Mouse (Mus musculus): ENCODE data around the gene Fermt2. TPM values are rescaled to one million over a fixed set of nuclear protein-coding genes. Genes with fewer than 3 reads are reported as not detected.

The Fermt2 gene
- polyA plus RNA-seq, 1 experiment from 2014 or later = 74.3 TPM

DNA sequence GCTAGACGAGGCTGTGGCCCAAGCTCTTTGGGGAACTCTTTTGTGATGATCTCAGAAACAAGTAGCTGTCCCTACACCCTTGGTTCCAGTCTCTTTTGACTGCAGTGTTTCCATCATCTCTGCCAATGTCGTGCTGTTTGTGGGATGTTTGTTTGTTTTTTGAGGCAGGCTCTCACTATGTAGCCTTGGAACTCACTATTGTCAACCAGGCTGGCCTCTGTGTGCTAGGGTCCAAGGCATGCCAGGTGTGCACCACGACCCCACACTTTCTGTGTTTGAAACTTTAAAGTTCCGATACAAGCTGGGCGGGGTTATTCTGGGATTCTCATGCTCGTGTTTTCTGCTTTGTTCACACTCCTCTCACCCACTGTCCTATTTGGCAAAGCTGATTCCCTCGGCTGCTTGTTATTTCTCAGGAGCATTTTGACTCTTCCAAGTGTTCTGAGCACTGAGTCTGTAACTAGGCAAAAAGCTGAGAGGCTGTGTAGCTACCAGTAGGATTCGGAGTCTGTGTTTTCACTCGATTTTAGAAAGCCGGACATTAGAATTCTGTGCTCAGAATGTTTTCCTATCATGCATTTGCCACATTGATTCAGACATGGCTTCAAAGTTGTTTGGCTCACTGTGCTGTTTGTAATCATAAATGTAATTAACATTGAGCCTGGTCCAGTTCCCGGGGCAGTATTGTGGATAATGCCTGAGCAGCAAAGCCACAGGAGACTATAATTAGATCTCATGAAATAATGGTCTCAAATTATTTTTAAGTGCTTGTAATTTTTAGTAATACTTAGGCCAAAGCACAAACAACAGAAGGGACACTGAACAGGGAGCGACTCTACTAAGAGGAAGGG is 74.0 kb downstream of the Fermt2 start:
- no peak for DNase-seq (ENCODE audit: low spot score)
- Histone ChIP-seq H3K27ac (peak overlapping the region; percentile 50; the same call in 1 of the 2 replicates), H3K27me3 (ENCODE audit: insufficient read depth, poor library complexity, severe bottlenecking) (no peaks in the 10 kb centered on the region), H3K4me1 (replicated peaks) (peaks cover 50% of the 10 kb centered on the region), H3K36me3 (peaks cover 34% of the 10 kb centered on the region), H3K4me3 (no peak overlapping the region), H3K9me3 (no peaks in the 10 kb centered on the region)
- 72% methylated on average over 12 of the region's 12 CpGs for WGBS

DNA sequence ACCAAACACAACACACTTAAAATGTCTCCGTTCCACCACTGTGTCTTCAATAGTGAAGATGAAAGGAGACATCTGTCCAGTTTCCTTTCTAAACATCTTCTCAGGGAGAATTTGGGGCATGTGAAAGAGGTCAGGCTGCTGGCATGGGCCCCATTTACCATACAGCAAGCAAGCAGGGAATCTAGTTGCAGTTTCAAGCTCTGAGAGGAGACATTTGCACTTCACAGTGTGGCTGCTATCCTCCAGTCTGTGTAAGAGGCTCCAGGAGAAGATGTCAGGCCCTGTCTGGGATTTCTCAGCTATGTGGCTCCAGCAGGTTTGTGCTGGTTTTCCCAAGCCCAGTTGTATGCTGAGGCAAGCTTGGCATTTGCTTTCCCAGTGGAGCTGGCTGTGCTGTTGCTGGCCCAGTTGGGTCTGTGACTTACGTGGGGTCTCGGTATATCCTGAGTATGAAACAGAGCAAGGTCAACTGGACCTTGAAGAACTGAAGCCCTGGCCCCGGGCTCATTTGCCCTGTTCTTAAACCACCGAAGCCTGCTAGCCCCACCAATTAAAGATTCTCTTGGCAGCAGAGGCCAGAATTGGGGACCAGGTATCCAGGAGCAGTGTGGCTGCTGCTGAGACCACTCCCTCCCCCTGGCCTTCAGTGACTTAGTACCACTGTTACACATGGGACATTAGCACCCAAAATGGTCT is 76.2 kb downstream of the Fermt2 start:
- WGBS = 74% methylated on average over 5 of the region's 5 CpGs
- peaks cover 14% of the 10 kb centered on the region for H3K36me3 ChIP-seq
- H3K4me1 ChIP-seq (replicated peaks) = peaks cover 54% of the 10 kb centered on the region
- H3K27ac ChIP-seq = peak overlapping the region; percentile 71
- H3K9me3 ChIP-seq = no peaks in the 10 kb centered on the region
- H3K27me3 ChIP-seq (ENCODE audit: insufficient read depth, poor library complexity, severe bottlenecking) = no peaks in the 10 kb centered on the region
- DNase-seq (ENCODE audit: low spot score) = no peak
- no peak overlapping the region for H3K4me3 ChIP-seq

DNA sequence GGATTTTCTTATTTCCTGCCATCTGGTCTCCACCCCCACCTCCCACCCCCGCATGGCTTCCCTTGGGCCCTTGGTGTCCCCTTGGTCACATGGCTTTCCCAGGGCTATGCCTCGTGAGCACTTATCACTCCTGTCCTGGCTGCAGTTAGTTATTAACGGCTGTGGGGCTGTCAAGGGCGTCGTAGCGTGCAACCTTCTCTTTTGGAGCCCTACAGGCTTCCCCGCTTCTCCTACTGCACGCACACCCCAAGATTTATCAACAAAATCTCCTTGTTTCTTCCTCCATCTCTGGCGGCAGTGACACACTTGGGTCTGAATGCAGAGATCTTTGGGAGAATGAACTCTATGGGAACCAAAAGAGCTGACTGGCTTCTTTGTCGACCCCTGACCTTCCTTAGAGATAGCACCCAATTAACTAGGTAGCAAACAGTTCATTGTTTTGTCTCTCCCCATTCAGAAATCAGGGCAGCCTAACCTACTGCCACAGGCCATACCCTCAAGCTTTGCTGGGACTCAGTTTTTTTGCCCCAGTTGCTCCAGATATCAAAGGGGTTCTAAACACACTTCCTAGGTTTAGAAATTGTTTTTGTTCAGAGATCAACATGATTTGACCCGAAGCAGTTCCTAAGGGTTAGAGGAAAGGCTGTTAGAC is 76.9 kb downstream of the Fermt2 start:
- Histone ChIP-seq H3K36me3 (peaks cover 7% of the 10 kb centered on the region), H3K9me3 (no peaks in the 10 kb centered on the region), H3K27me3 (ENCODE audit: insufficient read depth, poor library complexity, severe bottlenecking) (no peaks in the 10 kb centered on the region), H3K4me1 (replicated peaks) (peaks cover 54% of the 10 kb centered on the region), H3K27ac (peak overlapping the region; percentile 71), H3K4me3 (no peak overlapping the region)
- no peak for DNase-seq (ENCODE audit: low spot score)
- WGBS = 41% methylated on average over 11 of the region's 11 CpGs

DNA sequence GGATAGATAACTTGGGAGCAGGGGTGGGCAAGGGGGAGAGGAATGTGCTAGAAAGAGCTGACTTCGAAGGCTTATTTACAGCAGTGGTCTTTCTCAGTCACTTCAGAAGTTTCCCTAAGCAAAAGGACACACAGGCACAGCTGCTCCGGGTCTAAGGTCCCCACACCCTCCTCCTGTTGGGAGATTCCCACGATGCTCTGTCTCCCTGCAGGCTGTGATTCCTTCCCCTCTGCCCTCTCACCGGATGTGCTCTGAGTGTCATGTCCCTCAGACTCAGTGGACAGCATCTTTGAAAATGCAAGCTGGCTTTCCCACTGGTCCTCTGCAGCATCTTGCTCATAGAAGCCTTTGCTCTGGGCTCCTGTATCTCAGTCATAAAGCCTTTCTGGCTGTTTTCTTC is 77.8 kb downstream of the Fermt2 start:
- Histone ChIP-seq H3K27ac (peak overlapping the region; percentile 56), H3K4me3 (no peak overlapping the region), H3K4me1 (replicated peaks) (peaks cover 57% of the 10 kb centered on the region), H3K27me3 (ENCODE audit: insufficient read depth, poor library complexity, severe bottlenecking) (no peaks in the 10 kb centered on the region), H3K36me3 (no peaks in the 10 kb centered on the region), H3K9me3 (no peaks in the 10 kb centered on the region)
- 52% methylated on average over 4 of the region's 4 CpGs for whole genome bisulfite sequencing
- DNase-seq (ENCODE audit: low spot score) = no peak

DNA sequence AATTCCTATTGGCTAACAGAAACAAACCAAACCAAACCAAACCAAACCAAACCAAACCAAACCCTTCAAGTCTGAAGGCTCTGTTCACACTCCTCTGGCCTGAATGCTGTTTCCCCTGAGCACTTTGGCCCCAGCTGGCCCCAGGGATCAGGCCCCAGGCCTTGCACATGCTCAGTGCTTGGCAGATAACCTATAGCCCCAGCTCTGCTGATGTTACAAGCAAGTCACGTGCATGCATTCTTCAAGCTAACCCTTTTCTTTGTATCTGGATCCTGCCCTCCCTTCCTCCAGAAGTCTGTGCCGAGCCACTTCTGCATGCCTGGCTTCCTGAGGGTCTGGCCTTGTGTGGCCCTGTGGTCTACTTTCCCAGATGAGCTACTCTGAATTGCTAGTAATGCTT is 78.8 kb downstream of the Fermt2 start:
- H3K27me3 ChIP-seq (ENCODE audit: insufficient read depth, poor library complexity, severe bottlenecking) = no peaks in the 10 kb centered on the region
- H3K4me3 ChIP-seq = no peak overlapping the region
- peak; percentile 53 for DNase-seq (ENCODE audit: low spot score)
- 15% methylated on average over 2 of the region's 2 CpGs for WGBS
- no peaks in the 10 kb centered on the region for H3K36me3 ChIP-seq
- peak overlapping the region; percentile 66 for H3K27ac ChIP-seq
- peaks cover 58% of the 10 kb centered on the region for H3K4me1 ChIP-seq (replicated peaks)
- no peaks in the 10 kb centered on the region for H3K9me3 ChIP-seq

DNA sequence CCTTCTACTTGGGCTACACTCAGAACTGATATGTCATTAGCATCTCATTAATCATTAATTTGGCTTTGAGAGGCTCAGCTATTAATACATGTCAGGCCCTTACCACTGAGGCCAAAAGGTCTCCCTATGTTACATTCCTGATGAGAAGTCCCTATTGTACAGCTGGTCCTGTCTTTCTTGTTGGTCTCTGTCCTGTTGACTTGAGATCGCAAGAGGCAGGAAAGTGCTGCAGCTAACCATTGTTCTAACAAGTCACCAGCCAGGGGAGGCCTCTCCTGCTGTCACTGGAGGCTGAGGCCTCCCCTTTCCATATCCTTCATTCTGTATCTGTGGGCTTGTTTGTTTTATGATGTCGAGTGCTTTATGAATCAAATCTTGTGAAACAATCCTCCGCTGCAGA is 83.1 kb downstream of the Fermt2 start:
- Histone ChIP-seq H3K4me3 (no peak overlapping the region), H3K27ac (0 out of 2 replicates have a peak overlapping the region, but pooled peaks have one; percentile 8), H3K27me3 (ENCODE audit: insufficient read depth, poor library complexity, severe bottlenecking) (no peaks in the 10 kb centered on the region), H3K4me1 (replicated peaks) (peaks cover 48% of the 10 kb centered on the region), H3K9me3 (no peaks in the 10 kb centered on the region), H3K36me3 (no peaks in the 10 kb centered on the region)
- no peak for DNase-seq (ENCODE audit: low spot score)
- WGBS = 53% methylated on average over 3 of the region's 3 CpGs

DNA sequence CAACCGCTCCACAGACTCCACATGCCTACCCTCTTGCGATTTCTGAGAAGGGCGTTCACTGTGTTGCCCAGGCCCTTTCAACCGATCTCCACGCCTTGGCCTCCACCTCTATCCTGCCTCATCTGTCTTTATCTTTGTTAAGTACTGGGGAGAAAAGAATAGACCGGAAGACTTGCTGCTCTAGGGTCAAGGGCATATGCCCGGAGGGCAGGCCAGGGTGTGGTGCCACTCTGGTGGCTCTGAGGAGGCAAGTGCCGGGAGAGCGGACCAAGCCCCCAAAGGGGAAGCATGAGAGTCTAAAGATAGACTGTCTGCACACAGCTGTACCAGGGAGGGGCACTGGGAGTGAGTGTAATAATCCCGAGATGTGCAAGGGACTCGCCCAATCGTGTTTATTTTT is 84.5 kb downstream of the Fermt2 start:
- Histone ChIP-seq H3K4me1 (replicated peaks) (peaks cover 38% of the 10 kb centered on the region), H3K27ac (peak overlapping the region; percentile 42; the same call in 1 of the 2 replicates), H3K9me3 (no peaks in the 10 kb centered on the region), H3K4me3 (no peak overlapping the region), H3K27me3 (ENCODE audit: insufficient read depth, poor library complexity, severe bottlenecking) (no peaks in the 10 kb centered on the region), H3K36me3 (no peaks in the 10 kb centered on the region)
- WGBS = 58% methylated on average over 12 of the region's 12 CpGs
- no peak for DNase-seq (ENCODE audit: low spot score)

DNA sequence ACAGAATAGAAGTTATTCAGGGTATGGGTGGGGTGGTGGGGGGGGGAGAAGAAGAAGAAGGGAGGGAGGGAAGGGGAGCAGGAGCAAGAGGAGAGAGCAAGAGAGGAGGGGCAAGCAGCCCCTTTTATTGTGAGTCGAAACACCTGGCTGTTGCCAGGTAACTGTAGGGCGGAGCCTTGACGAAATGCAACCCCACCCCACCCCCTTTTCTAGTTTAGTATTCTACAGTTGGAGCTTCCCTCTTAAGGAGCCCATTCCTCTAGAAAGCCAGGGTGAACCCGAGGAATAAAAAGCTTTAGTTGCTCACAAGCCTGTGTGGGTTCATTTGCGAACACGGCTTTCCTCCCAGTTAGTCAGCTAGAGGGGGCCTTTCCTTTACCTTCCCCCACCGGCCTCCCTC is 85.0 kb downstream of the Fermt2 start:
- H3K4me3 ChIP-seq = no peak overlapping the region
- 50% methylated on average over 7 of the region's 7 CpGs for WGBS
- 0 out of 2 replicates have a peak overlapping the region, but pooled peaks have one; percentile 42 for H3K27ac ChIP-seq
- H3K27me3 ChIP-seq (ENCODE audit: insufficient read depth, poor library complexity, severe bottlenecking) = no peaks in the 10 kb centered on the region
- no peaks in the 10 kb centered on the region for H3K36me3 ChIP-seq
- no peak for DNase-seq (ENCODE audit: low spot score)
- H3K4me1 ChIP-seq (replicated peaks) = peaks cover 38% of the 10 kb centered on the region
- no peaks in the 10 kb centered on the region for H3K9me3 ChIP-seq

DNA sequence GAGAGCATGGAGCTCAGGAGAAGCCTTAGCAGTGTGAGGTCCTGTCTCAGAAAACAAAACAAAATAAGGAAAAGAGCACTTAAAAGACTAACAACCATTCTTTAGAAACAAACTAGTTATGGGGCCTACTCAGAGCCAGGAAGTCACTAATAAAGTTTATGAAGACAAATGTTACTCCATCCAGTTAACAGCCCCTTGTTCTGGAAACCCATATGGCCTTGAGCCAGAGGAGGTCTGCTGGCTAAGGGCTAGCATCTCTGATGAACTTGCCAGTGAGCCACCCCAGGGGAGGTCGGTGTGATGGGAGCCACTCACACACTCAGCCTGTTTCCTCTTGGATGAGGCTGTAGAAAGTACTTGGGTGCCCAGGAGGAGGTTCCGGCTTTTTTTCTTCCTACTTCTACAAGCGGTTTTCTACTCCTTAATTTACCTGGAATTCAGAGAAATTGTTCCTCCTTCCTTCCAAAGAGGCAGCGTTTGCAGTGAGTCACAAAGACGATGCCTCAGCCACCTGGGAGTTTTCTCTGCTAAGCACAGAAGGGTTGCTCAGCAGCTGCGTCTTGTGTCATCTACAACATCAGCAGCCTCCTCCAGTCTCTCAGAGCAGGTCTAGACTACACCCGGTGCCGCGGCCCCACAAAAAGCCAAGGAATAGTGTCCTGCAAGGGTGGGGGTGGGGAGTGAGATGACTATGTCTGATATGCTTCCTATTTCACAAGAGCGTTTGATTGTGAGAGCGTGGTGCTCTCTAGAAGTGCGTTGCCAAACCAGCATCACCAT is 86.9 kb downstream of the Fermt2 start:
- Histone ChIP-seq H3K27ac (peak overlapping the region; percentile 23; the same call in 1 of the 2 replicates), H3K36me3 (no peaks in the 10 kb centered on the region), H3K4me1 (replicated peaks) (peaks cover 42% of the 10 kb centered on the region), H3K9me3 (no peaks in the 10 kb centered on the region), H3K4me3 (no peak overlapping the region), H3K27me3 (ENCODE audit: insufficient read depth, poor library complexity, severe bottlenecking) (no peaks in the 10 kb centered on the region)
- 77% methylated on average over 12 of the region's 12 CpGs for WGBS
- no peak for DNase-seq (ENCODE audit: low spot score)

DNA sequence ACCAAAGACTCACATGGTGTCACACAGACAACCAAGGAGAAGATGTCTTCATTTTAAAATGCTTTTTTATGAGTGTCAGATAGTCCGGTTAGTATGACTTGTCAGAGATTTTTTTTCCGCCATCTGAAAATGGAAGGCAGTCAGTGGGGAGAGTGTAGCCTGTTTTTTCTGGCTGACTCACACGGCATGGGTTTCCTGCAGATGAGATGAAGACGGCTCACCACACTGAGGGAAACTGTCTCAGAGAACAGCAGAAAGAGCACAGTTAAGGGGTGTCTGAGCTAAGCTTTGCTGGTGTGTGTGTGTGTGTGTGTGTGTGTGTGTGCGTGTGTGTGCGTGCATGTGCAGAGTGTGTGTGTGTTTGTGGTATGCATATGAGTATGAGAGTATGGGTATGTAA is 88.6 kb downstream of the Fermt2 start:
- Histone ChIP-seq H3K36me3 (no peaks in the 10 kb centered on the region), H3K9me3 (no peaks in the 10 kb centered on the region), H3K27ac (no peak overlapping the region), H3K27me3 (ENCODE audit: insufficient read depth, poor library complexity, severe bottlenecking) (no peaks in the 10 kb centered on the region), H3K4me1 (replicated peaks) (peaks cover 32% of the 10 kb centered on the region), H3K4me3 (no peak overlapping the region)
- 79% methylated on average over 6 of the region's 6 CpGs for WGBS
- DNase-seq (ENCODE audit: low spot score) = no peak

DNA sequence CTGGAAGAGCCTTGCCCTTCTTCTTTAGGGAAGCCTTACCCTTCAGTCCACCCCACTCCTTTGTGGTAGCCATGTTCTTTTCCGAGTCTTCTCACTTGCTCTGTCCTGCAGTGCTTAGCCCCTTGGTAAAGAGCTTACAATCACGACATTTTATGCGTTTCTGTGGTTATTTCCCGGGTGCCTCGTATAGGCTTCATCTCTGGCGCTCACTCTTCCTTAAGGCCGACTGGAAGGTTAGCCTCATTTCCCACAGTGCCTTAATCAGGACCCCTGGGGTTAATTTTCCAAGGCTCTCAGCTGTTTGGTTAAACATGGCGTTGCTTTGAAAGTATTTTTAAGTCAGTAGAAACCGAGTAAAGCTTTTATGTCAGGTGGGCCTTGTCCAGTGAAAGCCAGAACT is 90.5 kb downstream of the Fermt2 start:
- no peak overlapping the region for H3K27ac ChIP-seq
- DNase-seq (ENCODE audit: low spot score) = no peak
- 83% methylated on average over 9 of the region's 9 CpGs for WGBS

DNA sequence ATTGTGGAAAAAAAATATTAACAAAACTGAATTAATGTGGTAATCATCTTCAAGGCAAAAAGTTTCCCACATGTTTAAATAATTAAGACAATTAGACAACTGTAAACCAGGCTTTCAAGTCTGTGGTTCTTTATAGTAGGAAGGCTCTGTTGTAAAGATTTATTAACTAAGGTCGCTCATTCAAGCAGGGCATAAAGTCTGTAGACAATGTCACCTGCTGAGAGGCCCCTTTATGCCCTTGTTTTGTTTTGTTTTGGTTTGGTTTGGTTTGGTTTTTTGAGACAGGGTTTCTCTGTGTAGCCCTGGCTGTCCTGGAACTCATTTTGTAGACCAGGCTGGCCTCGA is 91.0 kb downstream of the Fermt2 start:
- no peaks in the 10 kb centered on the region for H3K27me3 ChIP-seq (ENCODE audit: insufficient read depth, poor library complexity, severe bottlenecking)
- H3K27ac ChIP-seq = no peak overlapping the region
- DNase-seq (ENCODE audit: low spot score) = no peak
- no peaks in the 10 kb centered on the region for H3K36me3 ChIP-seq
- no peak overlapping the region for H3K4me3 ChIP-seq
- 76% methylated on average over 2 of the region's 2 CpGs for WGBS
- H3K9me3 ChIP-seq = no peaks in the 10 kb centered on the region
- H3K4me1 ChIP-seq (replicated peaks) = peaks cover 16% of the 10 kb centered on the region

More for the DNA sequence above, 90.5 kb downstream of the Fermt2 start:
- Histone ChIP-seq H3K4me1 (replicated peaks) (peaks cover 17% of the 10 kb centered on the region), H3K27me3 (ENCODE audit: insufficient read depth, poor library complexity, severe bottlenecking) (no peaks in the 10 kb centered on the region), H3K9me3 (no peaks in the 10 kb centered on the region), H3K36me3 (no peaks in the 10 kb centered on the region), H3K4me3 (no peak overlapping the region)
